Comparison of ENCODE assay signal across 8 mouse cellular contexts in genomic region chr14:21904498-21905395, GRCm38 (mm10). TPM values are rescaled to one million over a fixed set of nuclear protein-coding genes. Genes with fewer than 3 reads are reported as not detected.
DNase-seq lines count a peak whose midpoint lies in the region; ATAC-seq lines count a peak whose summit lies in the region.

No protein-coding gene starts in this region.

- peaks cover 6% of the 10 kb centered on the region; the same call in 1 of the 2 replicates for H3K4me1 ChIP-seq in midbrain, embryonic 16.5 days (ENCODE audit: control insufficient read depth, insufficient read depth, low read length)
- H3K4me1 ChIP-seq in midbrain, embryonic 15.5 days: peaks cover 8% of the 10 kb centered on the region
- H3K4me1 ChIP-seq in heart, embryonic 11.5 days (ENCODE audit: control insufficient read depth, insufficient read depth, low read length): peaks cover 26% of the 10 kb centered on the region
- H3K4me1 ChIP-seq in neural tube, embryonic 12.5 days: peaks cover 22% of the 10 kb centered on the region
- peaks cover 8% of the 10 kb centered on the region; the same call in 1 of the 2 replicates for H3K4me1 ChIP-seq in midbrain, embryonic 11.5 days (ENCODE audit: control insufficient read depth, insufficient read depth, low read length)

- no peaks in the 10 kb centered on the region for H3K27me3 ChIP-seq in midbrain, embryonic 16.5 days (ENCODE audit: control insufficient read depth, insufficient read depth, low read depth, low read length)
- H3K27me3 ChIP-seq in midbrain, embryonic 15.5 days (replicated peaks): no peaks in the 10 kb centered on the region
- H3K27me3 ChIP-seq in heart, embryonic 11.5 days (ENCODE audit: control insufficient read depth, insufficient read depth, low read length): no peaks in the 10 kb centered on the region
- no peaks in the 10 kb centered on the region for H3K27me3 ChIP-seq in neural tube, embryonic 12.5 days (replicated peaks)
- no peaks in the 10 kb centered on the region for H3K27me3 ChIP-seq in midbrain, embryonic 11.5 days (ENCODE audit: control insufficient read depth, insufficient read depth, low read length)

- DNase-seq in kidney, postnatal 14 days: peak; percentile 32
- no peak for DNase-seq in spleen, adult 18-20 months
- DNase-seq in midbrain, embryonic 11.5 days (ENCODE audit: low spot score, missing footprints): no peak

- H3K4me2 ChIP-seq in midbrain, embryonic 16.5 days (ENCODE audit: low read length): no peak overlapping the region
- H3K4me2 ChIP-seq in midbrain, embryonic 15.5 days: no peak overlapping the region
- peak overlapping the region; percentile 58 for H3K4me2 ChIP-seq in heart, embryonic 11.5 days
- H3K4me2 ChIP-seq in neural tube, embryonic 12.5 days (replicated peaks): peak overlapping the region; percentile 54; the same call in 1 of the 2 replicates
- no peak overlapping the region for H3K4me2 ChIP-seq in midbrain, embryonic 11.5 days

- H3K4me3 ChIP-seq in midbrain, embryonic 16.5 days (ENCODE audit: low read depth, low read length): no peak overlapping the region
- H3K4me3 ChIP-seq in midbrain, embryonic 15.5 days: no peak overlapping the region
- no peak overlapping the region for H3K4me3 ChIP-seq in heart, embryonic 11.5 days (ENCODE audit: low read depth, low read length)
- no peak overlapping the region for H3K4me3 ChIP-seq in neural tube, embryonic 12.5 days
- no peak overlapping the region for H3K4me3 ChIP-seq in midbrain, embryonic 11.5 days (ENCODE audit: low read depth, low read length)

- H3K27ac ChIP-seq in midbrain, embryonic 16.5 days (ENCODE audit: low read length): no peak overlapping the region
- no peak overlapping the region for H3K27ac ChIP-seq in midbrain, embryonic 15.5 days
- peak overlapping the region; percentile 73; the same call in 1 of the 2 replicates for H3K27ac ChIP-seq in heart, embryonic 11.5 days (ENCODE audit: low read depth, low read length)
- H3K27ac ChIP-seq in neural tube, embryonic 12.5 days: no peak overlapping the region
- H3K27ac ChIP-seq in midbrain, embryonic 11.5 days (ENCODE audit: low read depth, low read length): no peak overlapping the region

- WGBS in midbrain, embryonic 16.5 days: 64% methylated on average over 18 of the region's 18 CpGs
- WGBS in midbrain, embryonic 15.5 days: 67% methylated on average over 18 of the region's 18 CpGs
- WGBS in heart, embryonic 11.5 days (ENCODE audit: insufficient replicate concordance): 23% methylated on average over 18 of the region's 18 CpGs
- 35% methylated on average over 18 of the region's 18 CpGs for WGBS in neural tube, embryonic 12.5 days
- 83% methylated on average over 18 of the region's 18 CpGs for WGBS in midbrain, embryonic 11.5 days

- no peak overlapping the region for H3K9ac ChIP-seq in midbrain, embryonic 16.5 days (ENCODE audit: low read depth, low read length)
- H3K9ac ChIP-seq in midbrain, embryonic 15.5 days: no peak overlapping the region
- H3K9ac ChIP-seq in heart, embryonic 11.5 days (ENCODE audit: low read depth, low read length): 0 out of 2 replicates have a peak overlapping the region, but pooled peaks have one; percentile 6
- no peak overlapping the region for H3K9ac ChIP-seq in neural tube, embryonic 12.5 days
- no peak overlapping the region for H3K9ac ChIP-seq in midbrain, embryonic 11.5 days (ENCODE audit: low read length)

- H3K36me3 ChIP-seq in midbrain, embryonic 16.5 days (ENCODE audit: control insufficient read depth, insufficient read depth, low read length): no peaks in the 10 kb centered on the region
- H3K36me3 ChIP-seq in midbrain, embryonic 15.5 days (replicated peaks): no peaks in the 10 kb centered on the region
- H3K36me3 ChIP-seq in heart, embryonic 11.5 days (ENCODE audit: control insufficient read depth, insufficient read depth, low read length): no peaks in the 10 kb centered on the region
- no peaks in the 10 kb centered on the region for H3K36me3 ChIP-seq in neural tube, embryonic 12.5 days
- no peaks in the 10 kb centered on the region for H3K36me3 ChIP-seq in midbrain, embryonic 11.5 days (ENCODE audit: control insufficient read depth, insufficient read depth, low read length)

- ATAC-seq in midbrain, embryonic 16.5 days: 0 out of 2 replicates have a peak, but pooled peaks have one; percentile 14
- no peak for ATAC-seq in midbrain, embryonic 15.5 days (replicated peaks)
- 0 out of 2 replicates have a peak, but pooled peaks have one; percentile 35 for ATAC-seq in heart, embryonic 11.5 days (replicated peaks; ENCODE audit: insufficient number of reproducible peaks, low FRiP score, low TSS enrichment)
- ATAC-seq in neural tube, embryonic 12.5 days (ENCODE audit: low FRiP score, low read depth): 0 out of 2 replicates have a peak, but pooled peaks have one; percentile 41
- ATAC-seq in erythroblast, adult 5-6 weeks (replicated peaks; ENCODE audit: low FRiP score, poor library complexity, severe bottlenecking): no peak
- no peak for ATAC-seq in midbrain, embryonic 11.5 days (ENCODE audit: low FRiP score)

- no peaks in the 10 kb centered on the region for H3K9me3 ChIP-seq in midbrain, embryonic 16.5 days (replicated peaks; ENCODE audit: control insufficient read depth, low read length, poor library complexity, severe bottlenecking)
- H3K9me3 ChIP-seq in midbrain, embryonic 15.5 days: no peaks in the 10 kb centered on the region
- no peaks in the 10 kb centered on the region for H3K9me3 ChIP-seq in heart, embryonic 11.5 days (replicated peaks; ENCODE audit: control insufficient read depth, low read length)
- no peaks in the 10 kb centered on the region for H3K9me3 ChIP-seq in neural tube, embryonic 12.5 days
- no peaks in the 10 kb centered on the region for H3K9me3 ChIP-seq in midbrain, embryonic 11.5 days (ENCODE audit: control insufficient read depth, low read length)

RNA-seq across cellular contexts. Expression of gene Comtd1, which starts 56.0 kb away (rescaled TPM):
- polyA plus RNA-seq in midbrain, embryonic 16.5 days (2015; fragmentation: Nextera tagmentation; extraction: Ambion mirVana): 58.1 and 58.7 TPM in 2 replicates
- 52.3 and 54.4 TPM in 2 replicates for polyA plus RNA-seq in midbrain, embryonic 15.5 days (2015; fragmentation: Nextera tagmentation; extraction: Ambion mirVana)
- 38.6 and 44.5 TPM in 2 replicates for polyA plus RNA-seq in heart, embryonic 11.5 days (2014; fragmentation: Nextera tagmentation; extraction: Ambion mirVana)
- 15.0 and 19.6 TPM in 2 replicates for polyA plus RNA-seq in neural tube, embryonic 12.5 days (2016; fragmentation: Nextera tagmentation; extraction: Ambion mirVana)
- total RNA-seq in erythroblast, adult 5-6 weeks (2015; ENCODE audit: low replicate concordance): 2.5 and 9.6 TPM in 2 replicates
- 4.0 and 4.5 TPM in 2 replicates for total RNA-seq in erythroblast, adult 5-6 weeks (2017; ENCODE audit: low replicate concordance)
- 11.8 and 12.6 TPM in 2 replicates for polyA plus RNA-seq in midbrain, embryonic 11.5 days (2014; fragmentation: Nextera tagmentation; extraction: Ambion mirVana)

Comparison
In these comparisons a context has a peak if more than half of its experiments do, and no peak if none do; other contexts are left out.
1. ATAC-seq: peak in midbrain, embryonic 16.5 days (single experiment), heart, embryonic 11.5 days (single experiment) and neural tube, embryonic 12.5 days (single experiment); none in midbrain, embryonic 15.5 days (single experiment), erythroblast, adult 5-6 weeks (single experiment) and midbrain, embryonic 11.5 days (single experiment).
2. H3K4me2 ChIP-seq: peak in heart, embryonic 11.5 days (single experiment) and neural tube, embryonic 12.5 days (single experiment); none in midbrain, embryonic 16.5 days (single experiment), midbrain, embryonic 15.5 days (single experiment) and midbrain, embryonic 11.5 days (single experiment).